Mouse (Mus musculus) stomach, postnatal 0 days (tissue): ENCODE results near the gene Skint8. TPM values are rescaled to one million over a fixed set of nuclear protein-coding genes. Genes with fewer than 3 reads are reported as not detected.
"Not testable (repeated sequence)": the region's sequence is repeated elsewhere in the genome, so short reads cannot be mapped to it uniquely, and the experiment has no call there.

Experiments
- ATAC-seq: fragments of 200-750 bp; cut with Nextera tagmentation; 2 replicates; pipeline ENCODE4 v1.8.0; 2017; ENCODE audit not compliant: low FRiP score, low TSS enrichment
- DNase-seq: peaks from one replicate; pipeline ENCODE4 v3.0.0-alpha.2; 2016; ENCODE audit warnings: low spot score
- H3K27ac ChIP-seq: fragments of 300-500 bp; sonication (generic); replicated peaks from 2 replicates; pipeline ENCODE4 v1.5.1; 2014; ENCODE audit warnings: mild to moderate bottlenecking, control low read depth
- H3K27me3 ChIP-seq: fragments of 300-500 bp; sonication (generic); 2 replicates; pipeline ENCODE4 v1.6.1; 2014; ENCODE audit warnings: low read length; ENCODE audit not compliant: control insufficient read depth, insufficient read depth
- H3K36me3 ChIP-seq: fragments of 300-500 bp; sonication (generic); 2 replicates; pipeline ENCODE4 v1.6.1; 2014; ENCODE audit warnings: low read length, mixed read lengths; ENCODE audit not compliant: control insufficient read depth, insufficient read depth
- H3K4me1 ChIP-seq: fragments of 300-500 bp; sonication (generic); replicated peaks from 2 replicates; pipeline ENCODE4 v1.6.1; 2014; ENCODE audit warnings: antibody characterized with exemption; ENCODE audit not compliant: control insufficient read depth, insufficient read depth
- H3K4me2 ChIP-seq: fragments of 300-500 bp; sonication (generic); replicated peaks from 2 replicates; pipeline ENCODE4 v1.6.1; 2014; ENCODE audit warnings: low read depth, mild to moderate bottlenecking, control low read depth, moderate library complexity
- H3K4me3 ChIP-seq: fragments of 300-500 bp; sonication (generic); 2 replicates; pipeline ENCODE4 v1.5.1; 2014; ENCODE audit warnings: low read depth, low read length, control low read depth
- H3K9ac ChIP-seq: fragments of 300-500 bp; sonication (generic); 2 replicates; pipeline ENCODE4 v1.6.1; 2014; ENCODE audit warnings: mild to moderate bottlenecking, low read length, control low read depth, mixed read lengths
- H3K9me3 ChIP-seq: fragments of 300-500 bp; sonication (generic); 2 replicates; pipeline ENCODE4 v1.6.1; 2016; ENCODE audit warnings: low read length; ENCODE audit not compliant: control insufficient read depth
- CTCF ChIP-seq: IDR thresholded peaks from 2 replicates; pipeline ENCODE4 v1.5.1; 2016; ENCODE audit warnings: antibody characterized with exemption, low read depth, mild to moderate bottlenecking, moderate library complexity
- EP300 ChIP-seq: optimal IDR thresholded peaks from 2 replicates; pipeline ENCODE3; 2016; ENCODE audit warnings: antibody characterized with exemption
- WGBS: fragments of 180-500 bp; shearing (Covaris S2); extraction: QIAGEN DNeasy Blood & Tissue Kit; methylation state at CpG from one replicate; pipeline ENCODE4 v1.1.7; 2014; 5-methylcytosine and 5-hydroxymethylcytosine counted together
- polyA plus RNA-seq: library from polyadenylated mRNA; unstranded; fragments of >200 nt; fragmentation: Nextera tagmentation; extraction: Ambion mirVana; gene quantifications from 2 replicates; pipeline ENCODE4 v1.2.1, GENCODE M21; 2015

Skint8 gene
- polyA plus RNA-seq, 1 experiment from 2014 or later = 1.2 TPM

- Histone ChIP-seq H3K4me2 (no peak overlapping the region), H3K27ac (no peak overlapping the region), H3K4me3 (no peak overlapping the region), H3K9ac (no peak overlapping the region), H3K9me3 (no peaks in the 10 kb centered on the region), H3K4me1 (no peaks in the 10 kb centered on the region), H3K27me3 (no peaks in the 10 kb centered on the region), H3K36me3 (no peaks in the 10 kb centered on the region)
- WGBS = 19% methylated on average over 1 of the region's 1 CpGs
- ATAC-seq (no peak), DNase-seq (no peak)
- no peak for TF ChIP-seq CTCF
- no peak for TF ChIP-seq EP300
Measured at GRCm38 (mm10) chr4:111897755-111898154, 21.4 kb upstream of the Skint8 start.

GRCm38 (mm10) chr4:111898566-111898965 lies 20.6 kb upstream of the Skint8 start:
- H3K9ac ChIP-seq = no peak overlapping the region
- no peak for ATAC-seq
- H3K4me3 ChIP-seq = no peak overlapping the region
- H3K27me3 ChIP-seq = no peaks in the 10 kb centered on the region
- no peak overlapping the region for H3K4me2 ChIP-seq
- H3K9me3 ChIP-seq = no peaks in the 10 kb centered on the region
- DNase-seq = no peak
- H3K36me3 ChIP-seq = no peaks in the 10 kb centered on the region
- 41% methylated on average over 4 of the region's 4 CpGs for WGBS
- no peaks in the 10 kb centered on the region for H3K4me1 ChIP-seq
- TF ChIP-seq EP300 (no peak), CTCF (no peak)
- peak overlapping the region; percentile 56; the same call in 1 of the 2 replicates for H3K27ac ChIP-seq

GRCm38 (mm10) chr4:111900491-111900890 lies 18.7 kb upstream of the Skint8 start:
- not testable (repeated sequence) for ATAC-seq, H3K4me3 ChIP-seq, H3K9me3 ChIP-seq, H3K4me1 ChIP-seq, H3K36me3 ChIP-seq, DNase-seq, H3K27me3 ChIP-seq, H3K9ac ChIP-seq, H3K4me2 ChIP-seq
- 0 out of 2 replicates have a peak overlapping the region, but pooled peaks have one; percentile 24 for H3K27ac ChIP-seq
- 81% methylated on average over 1 of the region's 1 CpGs for WGBS

GRCm38 (mm10) chr4:111901473-111901872 lies 17.7 kb upstream of the Skint8 start:
- H3K9me3 ChIP-seq = no peaks in the 10 kb centered on the region
- H3K4me2 ChIP-seq = no peak overlapping the region
- no peaks in the 10 kb centered on the region for H3K27me3 ChIP-seq
- WGBS = 73% methylated on average over 1 of the region's 1 CpGs
- H3K9ac ChIP-seq = no peak overlapping the region
- TF ChIP-seq CTCF (no peak), EP300 (no peak)
- no peaks in the 10 kb centered on the region for H3K4me1 ChIP-seq
- no peaks in the 10 kb centered on the region for H3K36me3 ChIP-seq
- peak overlapping the region; percentile 30; the same call in 1 of the 2 replicates for H3K27ac ChIP-seq
- ATAC-seq (peak; percentile 91), DNase-seq (peak; percentile 29)
- H3K4me3 ChIP-seq = no peak overlapping the region

GRCm38 (mm10) chr4:111902775-111903174 lies 16.4 kb upstream of the Skint8 start, which contains the start of gene Slc5a9:
Gene Slc5a9, minus strand, starts transcription at chr4:111902918.
- TF ChIP-seq EP300 = peak; percentile 39
- no peak for TF ChIP-seq CTCF
- Histone ChIP-seq H3K9me3 (no peaks in the 10 kb centered on the region), H3K27me3 (no peaks in the 10 kb centered on the region), H3K4me3 (no peak within 1 kb of the TSS), H3K4me1 (no peaks in the 10 kb centered on the region), H3K4me2 (no peak within 1 kb of the TSS), H3K9ac (no peak within 1 kb of the TSS), H3K27ac (peak within 1 kb of the TSS; percentile 82), H3K36me3 (no peaks in the 10 kb centered on the region)
- DNase-seq (no peak), ATAC-seq (0 out of 2 replicates have a peak, but pooled peaks have one; percentile 11)

- TF ChIP-seq CTCF (peak; percentile 84), EP300 (no peak)
- Histone ChIP-seq H3K36me3 (no peaks in the 10 kb centered on the region), H3K27me3 (no peaks in the 10 kb centered on the region), H3K4me3 (no peak overlapping the region), H3K27ac (no peak overlapping the region), H3K9me3 (no peaks in the 10 kb centered on the region), H3K4me2 (no peak overlapping the region), H3K4me1 (no peaks in the 10 kb centered on the region), H3K9ac (no peak overlapping the region)
- no peak for DNase-seq
- ATAC-seq = no peak
- 21% methylated on average over 2 of the region's 2 CpGs for WGBS
Measured at GRCm38 (mm10) chr4:111907926-111908325, 11.3 kb upstream of the Skint8 start.
